Mouse (Mus musculus): ENCODE results near the gene Gm17555. TPM values are rescaled to one million over a fixed set of nuclear protein-coding genes. Genes with fewer than 3 reads are reported as not detected.

Gm17555 gene
- polyA plus RNA-seq, 1 experiment = not detected

DNA sequence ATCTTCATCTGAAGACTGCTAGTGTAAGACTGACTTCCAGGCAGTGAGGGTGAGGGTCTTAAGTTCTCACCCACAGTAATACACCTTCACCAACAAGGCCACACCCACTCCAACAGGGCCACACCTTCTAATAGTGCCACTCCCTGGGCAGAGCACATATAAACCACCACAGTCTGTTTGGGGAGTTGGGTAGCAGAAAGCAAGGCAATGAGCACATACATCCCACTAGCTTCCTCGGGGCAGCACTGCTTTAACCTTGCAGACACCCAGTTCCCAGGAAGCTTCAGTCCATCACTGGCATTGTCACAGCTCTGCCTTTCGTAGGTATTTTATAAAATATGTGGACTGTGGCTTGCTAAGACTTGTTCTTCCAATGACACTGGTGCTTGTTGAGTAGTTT lies 22.8 kb upstream of the Gm17555 start:
- Histone ChIP-seq H3K27me3 (ENCODE audit: control insufficient read depth, insufficient read depth, low read length, poor library complexity, severe bottlenecking) (no peaks in the 10 kb centered on the region; the same call in 1 of the 2 replicates), H3K4me3 (ENCODE audit: low read depth, low read length) (no peak overlapping the region), H3K9me3 (replicated peaks; ENCODE audit: control insufficient read depth, insufficient read depth, low read length, poor library complexity, severe bottlenecking) (no peaks in the 10 kb centered on the region), H3K36me3 (ENCODE audit: control insufficient read depth, insufficient read depth, low read length, poor library complexity, severe bottlenecking) (no peaks in the 10 kb centered on the region), H3K4me1 (ENCODE audit: control insufficient read depth, insufficient read depth, low read length) (no peaks in the 10 kb centered on the region), H3K9ac (ENCODE audit: low read depth, poor library complexity, severe bottlenecking) (no peak overlapping the region), H3K27ac (ENCODE audit: insufficient read depth, low read length) (no peak overlapping the region)
- TF ChIP-seq CTCF (IDR thresholded peaks at IDR 0.05; ENCODE audit: low read depth, low read length) = no peak
- TF ChIP-seq EP300 (IDR thresholded peaks at IDR 0.05; ENCODE audit: insufficient read depth, low read depth, low read length) = no peak
- TF ChIP-seq POLR2A (IDR thresholded peaks at IDR 0.05; ENCODE audit: insufficient read depth, low read length) = no peak

DNA sequence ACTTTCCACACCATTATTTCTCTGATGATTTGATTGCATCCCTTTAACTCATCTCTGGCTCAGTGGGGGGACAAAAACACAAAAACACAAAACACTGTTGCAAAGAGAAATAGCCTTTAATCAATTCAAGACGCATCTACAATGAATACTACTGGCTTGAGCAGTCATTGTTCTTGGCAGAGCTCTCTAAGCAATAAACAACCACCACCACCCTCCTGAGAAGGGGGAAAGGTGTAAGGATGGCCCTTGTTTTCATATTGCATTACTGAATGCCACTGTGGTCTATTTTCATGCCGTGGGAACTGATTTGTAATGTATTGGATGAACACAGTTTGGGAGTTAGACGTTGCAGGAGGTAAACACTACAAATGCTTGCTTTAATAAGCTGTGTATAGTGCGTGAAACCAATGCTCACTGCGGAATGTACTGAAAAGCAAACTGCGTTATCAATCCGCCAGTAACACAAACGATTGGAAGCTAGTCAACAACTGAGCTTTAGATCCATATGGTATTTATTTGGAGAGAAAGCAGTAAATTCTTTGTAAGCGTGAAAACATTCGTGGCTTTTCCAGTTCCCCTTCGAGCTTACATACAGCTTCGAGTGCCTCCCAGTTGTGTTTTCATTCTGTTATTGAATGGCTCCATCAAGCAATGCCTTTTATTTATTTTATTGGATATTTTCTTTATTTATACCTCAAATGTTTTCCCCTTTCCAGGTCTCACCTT lies 19.1 kb upstream of the Gm17555 start:
- no peaks in the 10 kb centered on the region; the same call in 1 of the 2 replicates for H3K27me3 ChIP-seq (ENCODE audit: control insufficient read depth, insufficient read depth, low read length, poor library complexity, severe bottlenecking)
- H3K27ac ChIP-seq (ENCODE audit: insufficient read depth, low read length) = no peak overlapping the region
- H3K4me3 ChIP-seq (ENCODE audit: low read depth, low read length) = no peak overlapping the region
- TF ChIP-seq POLR2A (IDR thresholded peaks at IDR 0.05; ENCODE audit: insufficient read depth, low read length) = no peak
- TF ChIP-seq CTCF (IDR thresholded peaks at IDR 0.05; ENCODE audit: low read depth, low read length) = no peak
- no peak for TF ChIP-seq EP300 (IDR thresholded peaks at IDR 0.05; ENCODE audit: insufficient read depth, low read depth, low read length)
- no peaks in the 10 kb centered on the region for H3K36me3 ChIP-seq (ENCODE audit: control insufficient read depth, insufficient read depth, low read length, poor library complexity, severe bottlenecking)
- H3K9ac ChIP-seq (ENCODE audit: low read depth, poor library complexity, severe bottlenecking) = no peak overlapping the region
- H3K9me3 ChIP-seq (replicated peaks; ENCODE audit: control insufficient read depth, insufficient read depth, low read length, poor library complexity, severe bottlenecking) = no peaks in the 10 kb centered on the region
- no peaks in the 10 kb centered on the region for H3K4me1 ChIP-seq (ENCODE audit: control insufficient read depth, insufficient read depth, low read length)

DNA sequence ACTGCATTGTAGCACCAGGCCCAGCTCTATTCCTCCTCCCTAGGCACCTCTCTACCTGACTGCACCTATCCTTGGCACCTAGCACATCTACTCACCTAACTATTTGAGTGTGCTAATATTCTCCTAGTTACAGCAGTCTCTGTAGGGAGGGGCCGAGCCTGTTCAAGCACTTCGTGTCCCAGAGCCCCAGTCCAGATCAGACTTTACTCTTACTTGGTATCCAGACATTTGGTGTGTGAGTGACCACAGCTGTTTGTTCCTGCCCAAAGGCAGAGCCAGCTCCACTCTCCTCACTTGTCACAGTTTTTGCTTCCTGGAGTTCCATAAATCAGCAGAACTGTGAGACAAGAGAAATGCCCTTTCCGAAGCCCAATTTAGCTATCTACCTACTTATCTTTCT lies 15.9 kb upstream of the Gm17555 start:
- H3K36me3 ChIP-seq (ENCODE audit: control insufficient read depth, insufficient read depth, low read length, poor library complexity, severe bottlenecking) = no peaks in the 10 kb centered on the region
- H3K27ac ChIP-seq (ENCODE audit: insufficient read depth, low read length) = no peak overlapping the region
- no peak overlapping the region for H3K4me3 ChIP-seq (ENCODE audit: low read depth, low read length)
- H3K9me3 ChIP-seq (replicated peaks; ENCODE audit: control insufficient read depth, insufficient read depth, low read length, poor library complexity, severe bottlenecking) = no peaks in the 10 kb centered on the region
- H3K27me3 ChIP-seq (ENCODE audit: control insufficient read depth, insufficient read depth, low read length, poor library complexity, severe bottlenecking) = no peaks in the 10 kb centered on the region; the same call in 1 of the 2 replicates
- no peak overlapping the region for H3K9ac ChIP-seq (ENCODE audit: low read depth, poor library complexity, severe bottlenecking)
- TF ChIP-seq EP300 (IDR thresholded peaks at IDR 0.05; ENCODE audit: insufficient read depth, low read depth, low read length) (no peak), CTCF (IDR thresholded peaks at IDR 0.05; ENCODE audit: low read depth, low read length) (no peak), POLR2A (IDR thresholded peaks at IDR 0.05; ENCODE audit: insufficient read depth, low read length) (no peak)
- H3K4me1 ChIP-seq (ENCODE audit: control insufficient read depth, insufficient read depth, low read length) = no peaks in the 10 kb centered on the region

DNA sequence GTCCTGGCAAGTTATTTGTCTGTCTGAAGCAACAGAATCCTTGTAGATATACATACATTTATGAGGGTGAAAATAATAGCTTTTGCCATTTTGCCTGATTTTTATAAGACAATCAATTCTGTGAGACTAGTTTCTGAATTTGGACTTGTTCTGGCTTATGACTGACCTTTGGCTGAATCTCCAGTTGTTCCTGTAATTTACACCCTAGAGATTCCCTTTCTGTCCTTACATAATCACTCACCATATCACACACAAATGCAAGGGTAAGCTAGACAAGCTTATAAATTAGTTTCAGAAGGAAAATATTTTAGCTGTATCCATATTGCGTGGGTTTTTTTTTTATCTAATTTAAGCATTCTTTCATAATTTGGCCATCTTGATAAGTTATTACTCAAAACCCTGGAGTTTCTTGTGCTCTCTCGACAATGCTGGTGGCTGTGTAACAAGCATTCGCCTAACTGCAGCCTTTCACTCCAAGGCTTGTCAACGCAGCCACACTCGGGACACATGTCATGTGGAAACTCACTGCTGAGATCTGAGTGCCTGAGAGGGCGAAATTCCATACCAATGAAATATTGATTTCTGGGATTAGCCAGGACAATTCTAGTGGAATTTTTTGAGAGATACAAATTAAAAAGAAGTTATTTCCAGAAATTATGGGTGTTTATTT lies 3.8 kb upstream of the Gm17555 start:
- H3K9me3 ChIP-seq (replicated peaks; ENCODE audit: control insufficient read depth, insufficient read depth, low read length, poor library complexity, severe bottlenecking) = 0 out of 2 replicates have a peak, but pooled peaks cover 4% of the 10 kb centered on the region
- no peak overlapping the region for H3K4me3 ChIP-seq (ENCODE audit: low read depth, low read length)
- no peak overlapping the region for H3K9ac ChIP-seq (ENCODE audit: low read depth, poor library complexity, severe bottlenecking)
- no peaks in the 10 kb centered on the region for H3K36me3 ChIP-seq (ENCODE audit: control insufficient read depth, insufficient read depth, low read length, poor library complexity, severe bottlenecking)
- no peak for TF ChIP-seq POLR2A (IDR thresholded peaks at IDR 0.05; ENCODE audit: insufficient read depth, low read length)
- TF ChIP-seq CTCF (IDR thresholded peaks at IDR 0.05; ENCODE audit: low read depth, low read length) = no peak
- no peak for TF ChIP-seq EP300 (IDR thresholded peaks at IDR 0.05; ENCODE audit: insufficient read depth, low read depth, low read length)
- no peaks in the 10 kb centered on the region for H3K27me3 ChIP-seq (ENCODE audit: control insufficient read depth, insufficient read depth, low read length, poor library complexity, severe bottlenecking)
- H3K4me1 ChIP-seq (ENCODE audit: control insufficient read depth, insufficient read depth, low read length) = no peaks in the 10 kb centered on the region
- no peak overlapping the region for H3K27ac ChIP-seq (ENCODE audit: insufficient read depth, low read length)

DNA sequence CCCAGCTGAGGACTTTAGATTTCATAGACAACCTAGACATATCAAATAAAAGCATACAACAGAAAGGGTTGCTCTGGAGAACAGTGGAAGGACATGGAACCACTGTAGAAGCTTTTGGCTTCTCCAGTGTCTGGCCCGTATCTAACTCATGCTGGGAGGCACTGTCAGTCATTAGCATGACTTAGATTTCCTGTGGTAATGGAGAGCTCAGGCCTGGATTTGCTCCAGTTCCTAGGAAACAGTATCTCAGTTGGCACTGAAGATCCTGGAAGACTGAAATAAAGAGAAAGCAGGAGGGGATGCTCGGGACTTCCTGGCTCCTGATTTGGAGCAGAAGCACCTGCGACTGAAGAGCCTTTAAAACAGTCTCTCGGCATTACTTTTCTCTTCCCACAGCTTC lies 12.7 kb downstream of the Gm17555 start:
- no peaks in the 10 kb centered on the region for H3K4me1 ChIP-seq (ENCODE audit: control insufficient read depth, insufficient read depth, low read length)
- H3K36me3 ChIP-seq (ENCODE audit: control insufficient read depth, insufficient read depth, low read length, poor library complexity, severe bottlenecking) = no peaks in the 10 kb centered on the region
- H3K4me3 ChIP-seq (ENCODE audit: low read depth, low read length) = no peak overlapping the region
- no peak overlapping the region for H3K9ac ChIP-seq (ENCODE audit: low read depth, poor library complexity, severe bottlenecking)
- H3K27ac ChIP-seq (ENCODE audit: insufficient read depth, low read length) = no peak overlapping the region
- no peaks in the 10 kb centered on the region for H3K27me3 ChIP-seq (ENCODE audit: control insufficient read depth, insufficient read depth, low read length, poor library complexity, severe bottlenecking)
- TF ChIP-seq POLR2A (IDR thresholded peaks at IDR 0.05; ENCODE audit: insufficient read depth, low read length) = no peak
- no peak for TF ChIP-seq CTCF (IDR thresholded peaks at IDR 0.05; ENCODE audit: low read depth, low read length)
- TF ChIP-seq EP300 (IDR thresholded peaks at IDR 0.05; ENCODE audit: insufficient read depth, low read depth, low read length) = no peak
- H3K9me3 ChIP-seq (replicated peaks; ENCODE audit: control insufficient read depth, insufficient read depth, low read length, poor library complexity, severe bottlenecking) = no peaks in the 10 kb centered on the region; the same call in 1 of the 2 replicates

DNA sequence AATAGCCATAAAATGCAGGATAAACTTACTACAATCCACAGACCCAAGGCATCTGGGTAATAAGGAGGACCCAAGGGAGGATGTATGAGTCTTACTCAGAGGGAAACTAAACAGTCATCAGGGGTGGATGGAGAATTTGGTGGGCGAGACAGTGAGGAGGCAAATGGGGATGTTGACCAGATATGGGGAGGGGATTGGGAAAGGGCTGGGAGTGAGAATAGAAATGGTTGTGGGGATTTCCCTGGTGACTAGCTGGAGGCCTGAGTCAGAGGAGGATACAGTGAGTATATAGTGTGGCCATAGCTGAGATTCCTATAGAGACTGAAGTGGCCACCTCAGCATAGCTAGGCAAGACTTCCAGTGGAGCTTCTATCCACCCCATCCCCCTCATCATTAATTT lies 16.8 kb downstream of the Gm17555 start:
- Histone ChIP-seq H3K4me1 (ENCODE audit: control insufficient read depth, insufficient read depth, low read length) (no peaks in the 10 kb centered on the region), H3K9ac (ENCODE audit: low read depth, poor library complexity, severe bottlenecking) (no peak overlapping the region), H3K36me3 (ENCODE audit: control insufficient read depth, insufficient read depth, low read length, poor library complexity, severe bottlenecking) (no peaks in the 10 kb centered on the region), H3K27ac (ENCODE audit: insufficient read depth, low read length) (no peak overlapping the region), H3K27me3 (ENCODE audit: control insufficient read depth, insufficient read depth, low read length, poor library complexity, severe bottlenecking) (no peaks in the 10 kb centered on the region), H3K9me3 (replicated peaks; ENCODE audit: control insufficient read depth, insufficient read depth, low read length, poor library complexity, severe bottlenecking) (no peaks in the 10 kb centered on the region; the same call in 1 of the 2 replicates), H3K4me3 (ENCODE audit: low read depth, low read length) (no peak overlapping the region)
- TF ChIP-seq POLR2A (IDR thresholded peaks at IDR 0.05; ENCODE audit: insufficient read depth, low read length) (no peak), EP300 (IDR thresholded peaks at IDR 0.05; ENCODE audit: insufficient read depth, low read depth, low read length) (no peak), CTCF (IDR thresholded peaks at IDR 0.05; ENCODE audit: low read depth, low read length) (no peak)

All from ES-Bruce4 (cell line).